In genomic region chr6:125155262-125155661, GRCm38 (mm10) we compare ENCODE assay signal across 19 mouse cellular contexts. TPM values are rescaled to one million over a fixed set of nuclear protein-coding genes. Genes with fewer than 3 reads are reported as not detected.
DNase-seq lines count a peak whose midpoint lies in the region; ATAC-seq and TF ChIP-seq lines count a peak whose summit lies in the region.
"Had no signal": no experiment of that assay in that cellular context is flagged by ENCODE, and none has a peak within 500 bp of the region (broad histone marks: within the 10 kb centered on the region; RNA-seq: fewer than 3 reads in every experiment).

No protein-coding gene starts in this region.

- H3K4me1 ChIP-seq in midbrain, embryonic 10.5 days: peaks cover 42% of the 10 kb centered on the region
- peaks cover 15% of the 10 kb centered on the region for H3K4me1 ChIP-seq in midbrain, embryonic 13.5 days (replicated peaks)
- peaks cover 28% of the 10 kb centered on the region for H3K4me1 ChIP-seq in liver, embryonic 16.5 days (ENCODE audit: control insufficient read depth, low read depth, low read length)

- DNase-seq in gastrocnemius, adult 2 months: no peak
- no peak for DNase-seq in gastrocnemius, postnatal 36 days
- DNase-seq in midbrain, embryonic 10.5 days (ENCODE audit: low spot score): no peak
- DNase-seq in heart, postnatal 36 days: no peak
- no peak for DNase-seq in left cerebral cortex, adult 18-20 months (ENCODE audit: low spot score in 2 of 2)
- DNase-seq: adrenal gland, adult 2 months; adrenal gland, postnatal 25 days; embryo, embryonic 11 days; gastrocnemius, postnatal 25 days; heart, adult 11 months; heart, postnatal 4 days had no signal

- H3K9ac ChIP-seq in midbrain, embryonic 13.5 days (replicated peaks): no peak overlapping the region
- H3K9ac ChIP-seq in liver, embryonic 16.5 days (ENCODE audit: low read depth, low read length): no peak overlapping the region
- H3K9ac ChIP-seq: embryonic facial prominence, embryonic 15.5 days; forebrain, postnatal 0 days; heart, embryonic 13.5 days; hindbrain, embryonic 13.5 days had no signal

- intact Hi-C loops in gastrocnemius, adult 2 months (cut with DNase I): no loop called here
- intact Hi-C loops in gastrocnemius, postnatal 36 days (cut with DNase I): no loop called here
- intact Hi-C loops in heart, postnatal 36 days (cut with DNase I): no loop called here

- TF ChIP-seq CTCF in gastrocnemius, adult 2 months (IDR thresholded peaks at IDR 0.05): no peak

- no peaks in the 10 kb centered on the region for H3K9me3 ChIP-seq in midbrain, embryonic 10.5 days (replicated peaks)
- H3K9me3 ChIP-seq in midbrain, embryonic 13.5 days: no peaks in the 10 kb centered on the region
- no peaks in the 10 kb centered on the region for H3K9me3 ChIP-seq in liver, embryonic 16.5 days (replicated peaks; ENCODE audit: control insufficient read depth, low read length)
- H3K9me3 ChIP-seq: embryonic facial prominence, embryonic 15.5 days; heart, embryonic 13.5 days; hindbrain, embryonic 13.5 days had no signal

- no peak overlapping the region for H3K4me2 ChIP-seq in midbrain, embryonic 13.5 days (replicated peaks)
- no peak overlapping the region for H3K4me2 ChIP-seq in liver, embryonic 16.5 days (ENCODE audit: low read depth, low read length)
- H3K4me2 ChIP-seq: embryonic facial prominence, embryonic 15.5 days; heart, embryonic 13.5 days; hindbrain, embryonic 13.5 days had no signal

- ATAC-seq in midbrain, embryonic 13.5 days: no peak
- ATAC-seq in liver, embryonic 16.5 days (ENCODE audit: low read depth): peak; percentile 12; the same call in 1 of the 2 replicates

- no peak overlapping the region; the same call in 1 of the 2 replicates for H3K4me3 ChIP-seq in gastrocnemius, adult 2 months
- no peak overlapping the region for H3K4me3 ChIP-seq in midbrain, embryonic 10.5 days
- no peak overlapping the region for H3K4me3 ChIP-seq in midbrain, embryonic 13.5 days (replicated peaks)
- no peak overlapping the region for H3K4me3 ChIP-seq in liver, embryonic 16.5 days (ENCODE audit: low read depth, low read length)
- H3K4me3 ChIP-seq: embryonic facial prominence, embryonic 15.5 days; heart, embryonic 13.5 days; hindbrain, embryonic 13.5 days had no signal

- 95% methylated on average over 8 of the region's 8 CpGs for WGBS in midbrain, embryonic 10.5 days
- WGBS in midbrain, embryonic 13.5 days: 82% methylated on average over 8 of the region's 8 CpGs
- 50% methylated on average over 8 of the region's 8 CpGs for WGBS in liver, embryonic 16.5 days (ENCODE audit: insufficient replicate concordance)

- H3K36me3 ChIP-seq in midbrain, embryonic 10.5 days: peaks cover 90% of the 10 kb centered on the region
- H3K36me3 ChIP-seq in midbrain, embryonic 13.5 days: peaks cover 64% of the 10 kb centered on the region
- no peaks in the 10 kb centered on the region for H3K36me3 ChIP-seq in liver, embryonic 16.5 days (ENCODE audit: control insufficient read depth, insufficient read depth)

- no peaks in the 10 kb centered on the region for H3K27me3 ChIP-seq in midbrain, embryonic 10.5 days (ENCODE audit: low read depth, poor library complexity, severe bottlenecking)
- no peaks in the 10 kb centered on the region for H3K27me3 ChIP-seq in midbrain, embryonic 13.5 days
- no peaks in the 10 kb centered on the region for H3K27me3 ChIP-seq in liver, embryonic 16.5 days (ENCODE audit: control insufficient read depth, insufficient read depth, low read depth, low read length)
- H3K27me3 ChIP-seq: CH12.LX; embryonic facial prominence, embryonic 15.5 days; heart, embryonic 13.5 days; hindbrain, embryonic 13.5 days had no signal

- H3K27ac ChIP-seq in gastrocnemius, adult 2 months: peak overlapping the region; percentile 58
- H3K27ac ChIP-seq in midbrain, embryonic 10.5 days (replicated peaks): 0 out of 2 replicates have a peak overlapping the region, but pooled peaks have one; percentile 18
- H3K27ac ChIP-seq in midbrain, embryonic 13.5 days: no peak overlapping the region
- H3K27ac ChIP-seq in liver, embryonic 16.5 days (ENCODE audit: low read length): no peak overlapping the region
- H3K27ac ChIP-seq: embryonic facial prominence, embryonic 15.5 days; heart, embryonic 13.5 days; hindbrain, embryonic 13.5 days; hindbrain, postnatal 0 days had no signal

RNA-seq across cellular contexts. Expression of gene Iffo1, which starts 10.2 kb away (rescaled TPM):
- total RNA-seq in gastrocnemius, adult 2 months (2021): 1 to 10 TPM; 7.8 to 9.4 TPM
- 10 to 100 TPM; 11.6 to 12.3 TPM for total RNA-seq in gastrocnemius, postnatal 36 days (2021)
- 12.7 and 15.1 TPM in 2 replicates for polyA plus RNA-seq in midbrain, embryonic 10.5 days (2016; fragmentation: Nextera tagmentation; extraction: Ambion mirVana)
- 14.9 and 19.3 TPM in 2 replicates for polyA plus RNA-seq in midbrain, embryonic 13.5 days (2015; fragmentation: Nextera tagmentation; extraction: Ambion mirVana)
- 3.0 and 4.2 TPM in 2 replicates for polyA plus RNA-seq in liver, embryonic 16.5 days (2015; fragmentation: Nextera tagmentation; extraction: Ambion mirVana)
- 1 to 10 TPM; 6.6 to 9.4 TPM for total RNA-seq in heart, postnatal 36 days (2021)
- 10 to 100 TPM; 54.6 to 55.8 TPM for total RNA-seq in left cerebral cortex, adult 18-20 months (2021)

RNA-seq across cellular contexts. Expression of gene Gapdh, which starts 11.0 kb away (rescaled TPM):
- over 10,000 TPM in 1 of 2 experiments, 1,000 to 10,000 TPM in 1; 9,742 to 11,894 TPM for total RNA-seq in gastrocnemius, adult 2 months (2021)
- total RNA-seq in gastrocnemius, postnatal 36 days (2021): over 10,000 TPM; 11,568 to 13,182 TPM
- 2,729 and 3,222 TPM in 2 replicates for polyA plus RNA-seq in midbrain, embryonic 10.5 days (2016; fragmentation: Nextera tagmentation; extraction: Ambion mirVana)
- polyA plus RNA-seq in midbrain, embryonic 13.5 days (2015; fragmentation: Nextera tagmentation; extraction: Ambion mirVana): 1,484 and 1,546 TPM in 2 replicates
- 1,120 and 1,202 TPM in 2 replicates for polyA plus RNA-seq in liver, embryonic 16.5 days (2015; fragmentation: Nextera tagmentation; extraction: Ambion mirVana)
- 1,000 to 10,000 TPM; 4,473 to 4,723 TPM for total RNA-seq in heart, postnatal 36 days (2021)
- total RNA-seq in left cerebral cortex, adult 18-20 months (2021): 1,000 to 10,000 TPM; 2,618 to 2,651 TPM

RNA-seq across cellular contexts. Expression of gene Nop2, which starts 23.6 kb away (rescaled TPM):
- 10 to 100 TPM; 17.9 to 18.1 TPM for total RNA-seq in gastrocnemius, adult 2 months (2021)
- total RNA-seq in gastrocnemius, postnatal 36 days (2021): 10 to 100 TPM; 14.6 to 19.0 TPM
- polyA plus RNA-seq in midbrain, embryonic 10.5 days (2016; fragmentation: Nextera tagmentation; extraction: Ambion mirVana): 72.6 and 86.4 TPM in 2 replicates
- polyA plus RNA-seq in midbrain, embryonic 13.5 days (2015; fragmentation: Nextera tagmentation; extraction: Ambion mirVana): 43.2 and 45.9 TPM in 2 replicates
- polyA plus RNA-seq in liver, embryonic 16.5 days (2015; fragmentation: Nextera tagmentation; extraction: Ambion mirVana): 25.2 and 25.3 TPM in 2 replicates
- 10 to 100 TPM; 20.3 to 21.0 TPM for total RNA-seq in heart, postnatal 36 days (2021)
- total RNA-seq in left cerebral cortex, adult 18-20 months (2021): 10 to 100 TPM; 30.2 to 30.5 TPM

RNA-seq across cellular contexts. Expression of gene Ncapd2, which starts 36.2 kb away (rescaled TPM):
- 1 to 10 TPM; 6.5 to 9.8 TPM for total RNA-seq in gastrocnemius, adult 2 months (2021)
- total RNA-seq in gastrocnemius, postnatal 36 days (2021): 10 to 100 TPM in 1 of 2 experiments, 1 to 10 TPM in 1; 8.0 to 13.7 TPM
- 236 and 246 TPM in 2 replicates for polyA plus RNA-seq in midbrain, embryonic 10.5 days (2016; fragmentation: Nextera tagmentation; extraction: Ambion mirVana)
- polyA plus RNA-seq in midbrain, embryonic 13.5 days (2015; fragmentation: Nextera tagmentation; extraction: Ambion mirVana): 101 and 103 TPM in 2 replicates
- 96.1 and 98.1 TPM in 2 replicates for polyA plus RNA-seq in liver, embryonic 16.5 days (2015; fragmentation: Nextera tagmentation; extraction: Ambion mirVana)
- 10 to 100 TPM; 20.8 to 25.3 TPM for total RNA-seq in heart, postnatal 36 days (2021)
- 10 to 100 TPM; 22.0 to 24.4 TPM for total RNA-seq in left cerebral cortex, adult 18-20 months (2021)

RNA-seq across cellular contexts. Expression of gene Mrpl51, which starts 36.3 kb away (rescaled TPM):
- total RNA-seq in gastrocnemius, adult 2 months (2021): 100 to 1,000 TPM; 214 to 262 TPM
- 100 to 1,000 TPM; 212 to 225 TPM for total RNA-seq in gastrocnemius, postnatal 36 days (2021)
- polyA plus RNA-seq in midbrain, embryonic 10.5 days (2016; fragmentation: Nextera tagmentation; extraction: Ambion mirVana): 211 and 231 TPM in 2 replicates
- polyA plus RNA-seq in midbrain, embryonic 13.5 days (2015; fragmentation: Nextera tagmentation; extraction: Ambion mirVana): 163 and 165 TPM in 2 replicates
- polyA plus RNA-seq in liver, embryonic 16.5 days (2015; fragmentation: Nextera tagmentation; extraction: Ambion mirVana): 145 and 162 TPM in 2 replicates
- 100 to 1,000 TPM; 308 to 334 TPM for total RNA-seq in heart, postnatal 36 days (2021)
- total RNA-seq in left cerebral cortex, adult 18-20 months (2021): 10 to 100 TPM; 69.7 to 81.2 TPM

Comparison
In these comparisons a context has a peak if more than half of its experiments do, and no peak if none do; other contexts are left out.
1. H3K27ac ChIP-seq: peak in gastrocnemius, adult 2 months (single experiment) and midbrain, embryonic 10.5 days (single experiment); none in midbrain, embryonic 13.5 days (single experiment) and liver, embryonic 16.5 days (single experiment).
2. RNA of gene Iffo1, which starts 10.2 kb away (total RNA-seq): 54.6 to 55.8 TPM in left cerebral cortex, adult 18-20 months; 11.6 to 12.3 TPM in gastrocnemius, postnatal 36 days, 7.8 to 9.4 TPM in gastrocnemius, adult 2 months and 6.6 to 9.4 TPM in heart, postnatal 36 days; every median in the first group is over 4 times any median in the second.